Mouse (Mus musculus): ENCODE results near the gene Prdx6.
"Not testable (repeated sequence)": the region's sequence is repeated elsewhere in the genome, so short reads cannot be mapped to it uniquely, and the experiment has no call there.

The Prdx6 gene

DNA sequence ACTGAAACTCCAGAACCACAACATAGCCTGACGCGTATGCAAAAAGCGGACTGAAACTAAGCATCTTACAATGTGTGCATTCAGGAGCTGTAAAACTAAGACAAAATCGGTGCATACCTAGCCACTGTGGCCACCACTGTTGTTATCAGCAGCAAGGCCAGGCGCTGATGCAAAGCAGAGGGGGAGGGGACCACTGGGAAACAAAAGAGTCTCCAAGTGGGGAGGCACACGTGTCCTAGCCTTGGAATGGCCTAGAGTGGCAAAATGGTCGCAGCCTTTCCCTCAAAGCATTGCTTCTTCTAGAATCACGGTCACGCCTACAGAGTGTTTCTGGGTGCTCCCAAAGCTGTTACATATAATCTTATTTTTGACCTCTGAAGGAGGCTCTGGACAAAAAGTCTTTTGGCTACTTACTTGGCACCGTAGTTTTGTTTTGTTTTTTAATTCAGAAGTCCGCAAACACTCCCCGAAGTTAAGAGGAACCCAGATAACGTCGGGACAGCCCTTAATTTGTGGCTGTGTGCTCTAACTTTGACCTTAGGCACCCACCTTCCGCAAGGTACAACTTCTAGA is 902 bp downstream of the Prdx6 start:
- peak; percentile 33 for DNase-seq

DNA sequence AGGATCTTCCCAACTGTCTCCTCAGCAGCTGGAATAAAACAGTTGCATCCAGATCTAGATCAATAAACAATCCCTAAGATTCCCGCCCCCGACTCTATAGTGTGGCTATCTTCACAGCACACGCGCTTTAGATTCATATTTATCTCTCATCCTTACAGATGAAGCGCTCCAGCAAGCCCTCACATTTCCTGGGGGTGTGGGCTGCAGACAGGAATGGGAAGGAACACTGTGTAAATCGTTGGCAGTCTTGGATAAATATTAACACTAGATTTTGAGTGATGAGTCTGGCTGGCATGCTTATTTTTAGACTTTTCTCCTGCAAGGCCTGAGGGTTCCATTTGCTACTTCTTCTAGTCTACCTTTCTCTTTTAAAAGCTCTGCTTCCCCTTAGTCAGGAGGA is 1.6 kb downstream of the Prdx6 start:
- DNase-seq: no peak

DNA sequence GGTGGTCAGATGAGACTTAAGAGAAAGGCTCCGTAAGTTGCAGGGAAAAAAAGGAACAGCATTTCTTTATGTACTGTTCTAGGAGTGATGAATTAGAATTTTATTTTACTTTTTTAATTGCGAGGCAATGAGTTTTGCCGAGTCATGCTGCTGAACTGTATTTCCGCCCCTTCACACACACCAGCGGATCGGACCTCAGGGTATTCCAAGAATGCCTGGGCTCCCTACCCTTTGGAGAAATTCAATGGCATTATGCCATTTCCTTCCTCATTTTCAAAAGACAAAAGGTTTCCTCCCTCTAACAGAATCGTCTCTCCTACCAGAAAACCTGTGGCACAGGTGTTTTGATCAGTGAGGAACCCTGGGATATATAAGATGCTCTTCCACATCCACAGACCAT is 2.3 kb downstream of the Prdx6 start:
- no peak for DNase-seq

DNA sequence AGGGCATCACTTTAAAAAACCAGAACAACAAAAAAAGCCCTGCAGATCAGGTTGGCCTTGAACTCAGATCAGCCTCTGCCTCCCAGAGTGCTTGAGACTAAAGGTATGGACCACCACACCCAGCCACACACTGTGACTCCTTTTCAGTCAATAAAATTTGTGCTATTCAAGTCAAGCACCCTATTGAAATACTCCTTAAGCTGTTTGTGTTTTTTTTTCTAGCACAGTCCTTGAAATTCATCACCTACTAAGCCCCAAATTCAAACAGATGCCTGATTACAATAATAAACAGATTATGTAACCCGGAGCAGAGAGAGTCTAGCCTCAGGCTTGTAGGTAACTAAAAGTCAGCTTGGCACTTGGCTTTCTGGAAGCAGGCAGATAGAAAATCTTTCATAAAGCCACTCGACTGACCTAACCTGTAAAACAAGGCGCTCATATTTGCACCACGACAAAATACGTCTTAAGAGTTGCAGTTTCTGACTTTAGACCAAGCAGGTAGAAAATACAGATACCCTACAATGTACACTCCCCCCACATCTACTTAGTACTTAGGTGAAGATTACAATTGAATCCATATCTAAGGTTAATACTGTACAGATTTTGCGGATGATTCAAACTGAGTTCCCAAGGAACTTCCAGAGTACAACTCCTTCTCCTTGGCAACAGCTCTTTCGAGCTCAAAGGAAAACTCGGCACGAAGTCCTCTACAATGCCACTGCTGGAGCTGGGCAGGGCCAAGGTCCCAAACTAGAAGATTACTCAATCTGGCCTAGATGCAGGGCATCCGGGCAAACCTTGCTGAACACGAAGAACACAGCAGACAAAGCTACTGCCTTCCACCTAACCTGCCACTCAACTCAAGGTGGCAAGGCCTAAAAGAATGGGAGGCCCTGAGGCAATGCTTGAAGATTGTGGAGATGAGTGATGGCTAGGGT is 3.1 kb downstream of the Prdx6 start:
- DNase-seq: no peak

DNA sequence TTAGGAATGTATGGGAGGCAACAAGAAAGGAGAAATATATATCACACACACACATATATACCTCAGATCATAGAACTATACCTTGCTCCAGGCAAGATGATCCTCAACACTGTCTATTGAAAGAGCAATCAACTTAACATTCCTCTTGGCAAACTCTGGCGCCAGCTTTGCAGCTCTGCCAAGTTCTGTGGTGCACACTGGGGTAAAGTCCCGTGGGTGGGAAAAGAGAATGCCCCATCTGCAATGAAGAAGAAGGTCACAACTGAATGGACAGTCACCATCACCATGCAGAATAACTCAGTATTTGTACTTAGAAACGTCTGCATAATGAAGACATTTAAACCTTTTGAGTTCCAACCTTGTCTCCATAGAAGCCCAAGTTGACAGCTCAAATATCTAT is 3.8 kb downstream of the Prdx6 start:
- DNase-seq: no peak

DNA sequence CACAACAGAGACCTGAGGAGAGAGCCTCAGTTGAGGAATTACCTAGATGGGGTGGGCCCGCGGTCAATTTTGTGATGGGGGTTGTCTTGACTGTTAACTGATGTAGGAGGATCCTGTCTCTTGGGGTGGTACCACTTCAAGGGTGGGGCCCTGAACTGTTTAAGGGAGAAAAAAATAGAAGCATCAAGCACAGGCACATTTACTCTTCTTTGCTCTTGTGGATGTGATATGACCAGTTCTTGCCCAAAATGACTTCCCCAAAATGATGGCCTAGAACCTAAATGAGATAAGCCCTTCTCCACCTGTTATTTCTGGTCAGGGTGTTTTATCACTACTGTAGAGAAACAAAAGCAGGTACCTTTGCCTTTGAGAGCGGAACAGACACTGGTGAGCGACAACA is 13.3 kb downstream of the Prdx6 start:
- DNase-seq: no peak

DNA sequence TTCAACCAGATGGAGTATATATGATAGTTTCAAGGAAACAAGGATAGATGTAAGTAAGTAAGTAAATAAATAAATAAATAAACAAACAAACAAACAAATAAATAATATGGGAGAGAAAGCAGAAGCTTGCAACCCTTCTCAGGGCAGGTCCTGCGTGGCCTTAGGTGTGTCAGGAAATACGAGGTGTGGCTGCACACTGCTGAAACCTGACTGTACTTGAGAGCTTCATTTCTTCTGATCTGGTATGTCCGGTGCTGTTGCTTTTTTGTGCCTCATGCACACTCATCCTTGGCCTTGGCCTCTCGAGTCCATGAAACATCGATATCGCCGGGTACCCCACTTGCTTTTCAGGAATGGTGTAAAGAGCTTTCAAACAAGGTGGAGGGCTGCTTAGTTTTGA is 13.7 kb downstream of the Prdx6 start:
- DNase-seq: no peak

DNA sequence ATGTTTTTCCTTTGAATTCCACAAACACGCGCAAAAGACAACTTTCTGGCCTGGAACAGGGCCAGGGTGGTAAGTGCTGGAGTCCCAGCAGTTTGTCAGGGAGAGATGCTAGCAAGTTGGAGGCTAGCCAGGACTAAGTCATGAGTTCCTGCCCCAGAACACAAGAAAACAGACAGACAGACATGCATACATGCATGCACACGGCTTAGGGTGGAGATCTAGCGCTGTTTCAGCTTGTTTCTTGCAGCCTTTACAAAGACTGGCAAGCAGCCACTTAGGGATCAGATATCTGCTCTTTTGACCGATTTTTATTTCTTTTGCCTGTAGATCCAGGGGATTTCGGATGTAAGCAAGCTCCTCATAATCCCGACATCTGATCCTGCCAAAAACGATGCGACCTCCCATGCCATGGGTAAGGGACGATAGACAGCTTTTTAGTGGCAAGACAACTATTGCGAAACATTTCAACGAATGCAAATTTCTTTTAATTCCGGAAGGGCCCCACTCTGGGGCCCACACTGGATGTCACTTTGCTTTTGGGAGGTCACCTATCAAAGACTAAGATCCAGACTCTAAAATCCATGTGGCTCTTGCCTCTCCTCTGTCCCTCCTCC is 17.7 kb downstream of the Prdx6 start:
- no peak for DNase-seq

DNA sequence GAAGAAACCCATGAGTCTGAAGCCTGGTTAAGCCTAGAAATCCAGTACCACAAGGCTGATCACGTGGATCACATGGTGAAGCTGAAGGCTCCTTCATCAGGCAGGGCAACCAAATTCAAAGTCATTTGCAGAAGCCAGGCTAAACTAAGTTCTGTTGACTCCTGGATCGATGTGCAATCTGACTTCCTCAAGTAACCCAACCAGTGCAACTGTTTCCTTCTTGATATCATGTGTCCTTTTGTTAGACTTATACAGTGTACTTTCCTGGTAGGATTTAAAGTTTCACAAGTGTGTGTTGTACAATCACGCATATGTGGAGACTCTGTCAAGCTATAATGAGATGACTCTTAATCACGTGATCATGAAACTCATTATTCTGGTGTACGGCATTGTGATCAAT is 18.8 kb downstream of the Prdx6 start:
- no peak for DNase-seq

DNA sequence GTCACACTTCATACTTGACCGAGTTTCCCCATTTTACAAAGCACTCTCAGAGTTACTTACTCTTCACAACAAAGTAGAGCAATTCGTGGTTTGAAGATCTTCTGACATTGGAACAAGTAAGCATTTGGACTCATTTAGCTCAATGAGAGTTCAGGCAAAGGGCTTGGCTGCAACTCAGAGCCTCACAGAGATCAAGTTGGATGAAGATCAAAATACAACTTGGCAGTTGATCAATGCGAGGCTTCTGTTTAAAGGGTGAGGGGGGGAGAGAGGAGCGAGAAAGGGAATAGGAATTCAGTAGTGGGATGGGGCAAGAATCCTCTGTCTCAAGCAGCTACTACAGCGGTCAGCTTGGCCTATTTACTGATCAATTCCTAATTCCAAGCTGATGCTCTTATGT is 26.2 kb downstream of the Prdx6 start:
- DNase-seq: no peak

DNA sequence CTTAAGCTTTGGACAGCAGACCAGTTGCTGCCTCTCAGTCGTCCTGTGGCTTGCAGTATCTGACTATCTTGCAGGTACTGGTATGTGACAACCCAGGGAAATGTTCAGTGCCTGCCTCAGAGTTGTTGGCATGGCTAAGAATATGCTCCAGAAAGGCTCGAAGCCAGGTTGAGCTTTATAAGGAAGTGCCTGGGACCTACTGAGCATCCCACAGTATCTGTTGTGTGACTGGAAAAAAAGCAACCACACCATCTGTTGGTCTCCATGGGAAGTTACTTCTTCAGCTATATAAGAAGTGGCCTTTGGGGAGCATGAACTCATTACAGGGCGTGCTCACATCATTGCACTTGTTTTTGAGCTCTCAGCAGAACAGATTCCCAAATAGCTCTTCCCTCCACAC is 31.2 kb downstream of the Prdx6 start:
- DNase-seq: no peak

DNA sequence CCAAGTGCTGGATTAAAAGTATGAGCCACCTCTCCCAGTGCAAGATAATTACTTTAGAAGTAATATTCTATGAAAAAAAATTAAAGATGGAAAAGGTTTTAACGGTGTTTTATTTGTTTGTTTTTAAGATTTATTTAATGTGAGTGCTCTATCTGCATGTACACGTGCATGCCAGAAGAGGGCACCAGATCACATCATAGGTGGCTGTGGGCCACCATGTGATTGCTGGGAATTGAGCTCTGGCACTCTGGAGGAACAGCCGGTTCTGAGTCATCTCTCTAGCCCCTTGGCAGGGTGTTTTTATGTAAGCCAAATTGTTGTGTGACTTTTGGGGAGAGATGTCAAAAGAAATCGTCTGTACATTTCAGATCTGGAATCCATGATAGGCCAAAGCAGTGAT is 36.6 kb downstream of the Prdx6 start:
- DNase-seq: no peak

DNA sequence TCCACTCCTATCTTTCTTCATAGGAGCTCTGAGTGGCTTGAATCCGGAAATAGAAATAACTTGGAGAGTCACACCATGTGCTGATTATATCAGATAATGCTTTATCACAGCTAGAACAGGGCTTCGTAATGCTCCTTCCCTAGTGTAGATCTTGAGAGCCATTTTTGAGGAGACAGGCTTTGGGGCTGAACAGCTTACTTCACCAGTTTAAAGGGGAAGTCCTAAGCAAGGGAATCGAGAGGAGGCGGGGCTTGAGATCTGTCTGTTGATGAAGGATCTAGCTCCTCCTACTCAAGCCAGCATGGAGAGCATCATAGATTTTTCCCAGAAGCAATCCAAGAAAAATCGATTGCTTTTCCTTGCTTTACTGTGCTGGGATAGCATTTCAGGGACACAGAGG is 51.2 kb downstream of the Prdx6 start:
- DNase-seq: no peak

DNA sequence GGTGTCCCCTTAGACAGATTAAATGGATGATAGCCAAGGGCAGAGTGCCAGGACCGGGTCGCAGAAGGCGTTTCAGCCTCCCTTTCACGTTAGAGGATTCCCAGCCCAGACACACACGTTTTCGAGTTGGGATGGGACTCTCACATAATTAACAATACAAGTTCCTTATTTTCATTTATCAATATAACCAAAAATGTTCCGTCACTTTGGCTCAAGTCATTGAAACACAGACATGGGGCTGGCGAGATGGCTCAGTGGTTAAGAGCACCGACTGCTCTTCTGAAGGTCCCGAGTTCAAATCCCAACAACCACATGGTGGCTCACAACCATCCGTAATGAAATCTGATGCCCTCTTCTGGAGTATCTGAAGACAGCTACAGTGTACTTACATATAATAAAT is 54.7 kb downstream of the Prdx6 start:
- not testable (repeated sequence) for DNase-seq

DNA sequence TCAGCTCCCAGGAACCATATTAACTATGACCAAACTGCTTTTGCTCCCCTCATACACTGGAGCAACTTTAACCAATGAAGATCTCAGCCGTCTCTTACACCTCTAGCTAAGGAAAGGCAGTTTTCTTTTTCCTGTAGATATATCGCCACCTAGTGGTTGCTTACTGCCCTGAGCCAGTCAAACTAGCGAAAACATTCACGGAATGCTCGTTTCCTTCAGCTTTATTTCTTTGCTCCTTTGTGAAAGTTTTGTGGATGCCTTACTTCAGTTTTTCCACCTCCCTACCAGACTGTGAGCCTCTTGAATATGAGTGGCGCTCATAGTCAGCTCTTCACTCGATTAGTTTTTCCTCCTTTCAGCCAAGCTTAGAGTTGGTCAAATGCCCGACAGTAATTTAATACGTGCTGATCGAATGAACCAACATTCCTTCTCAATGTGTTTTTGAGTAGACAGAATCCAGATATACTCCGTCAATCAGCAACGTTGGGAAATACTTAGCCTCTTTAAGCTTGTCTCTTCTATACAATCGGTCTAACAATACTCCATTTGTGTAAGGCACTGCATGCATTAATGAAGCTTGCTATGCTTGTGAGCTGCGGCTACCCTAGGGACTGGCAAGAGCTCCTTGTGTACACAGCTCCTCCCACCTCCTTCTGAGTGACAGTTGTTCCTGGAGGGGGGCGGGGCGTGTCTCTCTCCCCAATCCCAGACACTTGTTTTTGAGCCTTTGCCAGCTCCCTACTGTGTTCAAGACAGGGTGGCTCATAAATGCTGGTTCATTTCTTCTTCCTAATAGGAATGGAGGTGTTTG is 55.3 kb downstream of the Prdx6 start:
- peak; percentile 80 for DNase-seq

DNA sequence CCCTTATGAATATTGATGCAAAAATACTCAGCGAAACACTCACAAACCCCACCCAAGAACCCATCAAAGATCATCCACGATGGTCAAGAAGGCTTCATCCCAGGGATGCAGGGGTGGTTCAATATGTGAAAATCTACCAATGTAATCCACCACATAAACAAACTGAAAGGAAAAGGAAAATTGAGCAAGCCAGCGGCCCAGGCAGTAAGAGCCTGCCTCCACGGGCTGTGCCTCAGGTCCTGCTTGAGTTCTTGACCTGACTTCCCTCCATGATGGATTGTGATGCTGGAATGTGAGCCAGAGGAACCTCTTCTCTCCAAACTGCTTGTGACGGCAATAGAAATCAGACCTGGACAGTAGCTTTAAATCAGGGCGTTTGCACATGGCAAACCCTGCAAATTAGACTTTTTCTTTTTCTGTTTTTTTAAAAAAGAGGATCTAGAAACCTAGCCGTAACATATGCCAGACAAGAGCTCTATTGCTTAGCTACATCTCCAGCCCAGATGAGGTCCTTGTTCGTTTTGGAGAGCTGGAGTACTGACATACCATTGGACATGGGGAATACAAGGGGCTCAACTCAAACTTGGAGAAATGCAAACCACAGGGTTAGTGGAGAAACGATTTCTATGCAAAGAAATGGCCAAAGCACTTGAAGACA is 60.6 kb downstream of the Prdx6 start:
- no peak for DNase-seq
